Mouse (Mus musculus) thymus, postnatal 10 days (tissue): ENCODE results near the gene Gm45521.
"Not testable (repeated sequence)": the region's sequence is repeated elsewhere in the genome, so short reads cannot be mapped to it uniquely, and the experiment has no call there.

Source experiments
- DNase-seq, 2 experiments: peaks; one replicate each; pipeline ENCODE4 v3.0.0; 2021; ENCODE audit warnings: low spot score in 2 of 2

Gm45521 gene

GRCm38 (mm10) chr14:7999435-7999834 is 42.3 kb downstream of the Gm45521 start:
- DNase-seq = no peak

- no peak for DNase-seq
Observed at GRCm38 (mm10) chr14:8000247-8000646, 43.2 kb downstream of the Gm45521 start.

DNA sequence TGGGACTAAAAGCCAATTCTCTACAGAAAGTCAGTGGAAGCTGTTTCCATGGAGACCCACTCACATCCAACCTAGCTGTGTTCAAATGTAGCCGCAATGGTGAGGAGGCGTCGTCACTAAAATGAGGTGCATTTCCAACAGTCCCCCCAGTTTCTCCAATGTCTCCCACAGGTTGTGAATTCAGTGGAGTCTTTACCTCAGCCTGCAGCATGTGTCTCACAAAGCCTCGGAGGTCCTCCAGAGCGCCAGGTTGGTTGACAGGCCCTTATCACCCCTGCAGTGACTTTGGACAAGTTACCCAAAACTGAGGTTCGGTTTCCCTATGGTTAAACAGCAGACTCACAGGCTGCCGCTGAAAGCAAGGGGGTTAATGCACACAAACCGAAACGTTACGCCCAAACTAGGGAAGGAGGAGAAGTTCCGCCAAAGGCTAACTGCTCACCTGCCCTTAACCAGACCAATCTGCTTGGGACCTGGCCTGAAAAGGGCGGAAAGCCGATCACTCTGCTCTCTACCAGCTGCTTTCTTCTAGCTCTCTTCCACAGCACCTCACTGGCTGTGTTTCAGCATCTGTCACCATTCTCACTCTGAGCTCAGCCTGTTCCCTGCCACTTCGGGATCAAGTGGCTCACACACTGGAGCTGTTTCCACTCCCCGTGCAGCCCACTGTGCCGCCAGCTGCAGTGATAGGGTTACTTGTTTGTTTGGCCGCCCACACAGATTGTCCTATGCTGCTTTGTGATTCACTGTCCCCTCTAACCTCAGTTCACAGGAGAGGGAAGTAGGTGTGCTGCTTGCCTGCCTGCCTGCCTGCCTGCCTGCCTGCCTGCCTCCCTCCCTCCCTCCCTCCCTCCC is 44.0 kb downstream of the Gm45521 start:
- DNase-seq = no peak

GRCm38 (mm10) chr14:8002432-8003092 is 45.5 kb downstream of the Gm45521 start, which contains the start of gene Abhd6:
Gene Abhd6 (plus strand): TSS chr14:8002902.
- DNase-seq = peak; percentile 58 to 78

DNA sequence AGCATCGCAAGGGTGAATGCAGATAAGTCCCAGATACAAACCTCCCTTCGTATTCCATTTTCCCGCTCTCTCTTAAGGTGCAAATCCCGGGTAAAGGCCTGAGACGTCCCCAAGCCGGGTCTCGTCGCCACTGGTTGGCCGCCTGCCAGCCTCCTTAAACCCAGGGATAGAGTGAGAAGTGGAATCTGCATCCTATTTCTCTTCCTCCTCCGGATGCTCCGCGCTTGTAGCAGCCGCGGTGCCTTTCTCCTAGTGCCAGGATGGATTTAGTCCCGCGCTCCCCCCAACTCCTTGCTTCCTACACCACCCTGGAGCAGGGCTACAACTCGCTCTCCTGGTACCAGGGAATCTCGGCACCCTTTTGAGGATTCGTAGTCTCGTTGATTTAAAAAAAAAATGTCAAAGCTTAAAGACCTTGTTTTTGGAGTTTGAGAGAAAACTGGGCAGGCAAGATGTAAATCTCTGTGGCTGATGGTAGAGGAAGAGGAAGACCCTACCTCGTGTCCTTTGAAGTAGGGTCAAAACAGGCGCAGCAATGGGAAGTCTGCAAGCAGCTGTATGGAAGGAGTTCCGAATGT is 46.1 kb downstream of the Gm45521 start:
- peak in 1 of 2 experiments; percentile 20 for DNase-seq

- no peak for DNase-seq
Observed at GRCm38 (mm10) chr14:8003727-8004670, 46.9 kb downstream of the Gm45521 start.

- DNase-seq = not testable (repeated sequence)
Observed at GRCm38 (mm10) chr14:8006061-8006460, 49.0 kb downstream of the Gm45521 start.

DNA sequence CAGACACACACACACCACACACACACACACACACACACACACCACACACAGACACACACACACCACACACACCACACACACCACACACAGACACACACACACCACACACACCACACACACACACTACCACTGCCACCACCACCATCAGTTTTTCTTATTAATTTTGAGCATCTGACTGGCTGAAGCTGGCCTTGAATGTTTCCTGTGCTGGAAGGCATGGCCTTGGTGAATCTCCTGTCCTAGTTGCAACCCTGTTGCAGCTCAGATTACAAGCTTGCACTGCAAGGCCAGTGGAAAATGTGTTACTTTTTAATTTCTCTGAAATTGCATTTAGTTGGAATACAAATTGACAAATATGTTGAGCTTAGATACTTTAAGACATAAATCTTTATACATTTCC is 50.0 kb downstream of the Gm45521 start:
- no peak for DNase-seq

DNA sequence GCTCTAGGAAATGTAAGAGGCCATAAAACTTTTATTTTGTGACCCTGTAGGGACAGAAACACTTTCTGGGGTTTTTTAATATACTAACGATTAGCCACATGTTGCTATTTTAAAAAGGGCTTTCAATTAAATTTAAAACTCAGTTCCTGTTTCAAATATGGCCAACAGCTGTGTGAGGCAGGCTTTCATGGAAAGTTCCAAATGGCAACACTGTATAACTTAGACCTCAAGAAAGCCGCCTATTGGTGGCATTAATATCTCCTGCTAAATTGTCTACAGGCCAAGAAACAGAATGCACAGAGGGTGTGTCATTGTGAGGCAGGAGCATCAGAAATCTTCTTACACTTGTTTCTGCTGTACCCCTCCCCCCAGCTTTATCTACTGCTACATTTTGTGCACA is 50.4 kb downstream of the Gm45521 start:
- no peak for DNase-seq

DNA sequence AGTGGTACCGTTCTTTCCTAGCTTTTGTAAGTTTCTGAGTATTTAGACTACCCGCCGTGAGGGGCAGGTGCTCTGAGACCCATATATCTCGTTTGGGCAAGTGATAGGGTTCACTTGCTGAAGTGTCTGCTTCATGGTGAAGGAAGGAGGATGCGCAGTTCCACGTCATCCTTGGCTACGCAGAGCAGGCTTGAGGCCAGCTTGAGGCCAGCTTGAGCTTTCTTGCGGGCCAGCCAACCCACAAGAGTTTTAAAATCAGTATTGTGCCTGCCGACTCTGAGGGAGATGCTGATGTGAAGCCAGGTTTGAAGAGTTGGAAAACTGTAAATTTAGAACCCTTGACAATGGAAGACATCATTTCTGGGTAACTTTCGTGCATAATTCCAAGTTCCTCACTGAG is 50.8 kb downstream of the Gm45521 start:
- no peak for DNase-seq
